Mouse (Mus musculus) ES-E14 (cell line): ENCODE data around the gene Gm43552.

Experiments
- CHD2 ChIP-seq: IDR thresholded peaks from 2 replicates; pipeline ENCODE4 v1.6.1; 2014; ENCODE audit warnings: mild to moderate bottlenecking, low read depth, low read length, inconsistent platforms
- MAFK ChIP-seq: IDR thresholded peaks from 2 replicates; pipeline ENCODE4 v1.6.1; 2014; ENCODE audit warnings: mild to moderate bottlenecking, low read depth, low read length, inconsistent platforms; ENCODE audit not compliant: insufficient read depth
- ZC3H11A ChIP-seq: IDR thresholded peaks from 2 replicates; pipeline ENCODE4 v1.6.1; 2012; ENCODE audit warnings: low read depth, mild to moderate bottlenecking, inconsistent platforms, low read length, borderline replicate concordance

DNA sequence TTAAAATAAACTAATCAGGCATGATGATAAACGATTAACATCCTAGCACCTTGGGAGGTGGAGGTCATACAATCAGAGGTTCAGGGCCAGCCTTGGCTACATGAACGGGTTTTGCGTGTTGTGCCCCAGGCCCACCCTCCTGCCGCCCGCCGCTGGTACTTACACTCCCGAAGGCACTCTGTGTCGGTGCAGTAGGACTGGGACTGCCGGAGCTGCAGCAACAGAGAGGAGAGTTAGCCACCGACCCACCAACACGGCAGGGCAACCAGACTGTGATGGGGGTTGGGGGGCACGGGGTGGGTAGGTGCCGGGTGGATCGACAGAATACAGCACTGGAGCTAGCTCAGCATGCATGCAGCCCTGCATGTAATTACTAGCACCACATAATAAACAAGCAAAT, 32.3 kb downstream of the Gm43552 start:
- TF ChIP-seq MAFK (no peak), CHD2 (no peak), ZC3H11A (no peak)
